Mouse (Mus musculus) lung, embryonic 14.5 days (tissue): ENCODE results near the gene Mnd1. TPM values are rescaled to one million over a fixed set of nuclear protein-coding genes. Genes with fewer than 3 reads are reported as not detected.

Experiments
- ATAC-seq: fragments of 200-750 bp; cut with Nextera tagmentation; 2 replicates; pipeline ENCODE4 v1.8.0; 2017; ENCODE audit warnings: mild to moderate bottlenecking, moderate TSS enrichment, moderate library complexity; ENCODE audit not compliant: insufficient read depth
- DNase-seq: peaks from one replicate; pipeline ENCODE4 v3.0.0-alpha.2; 2015
- H3K27ac ChIP-seq: fragments of 300-500 bp; sonication (generic); 2 replicates; pipeline ENCODE4 v1.5.1; 2014; ENCODE audit warnings: low read depth, mild to moderate bottlenecking, moderate library complexity
- H3K27me3 ChIP-seq: fragments of 300-500 bp; sonication (generic); 2 replicates; pipeline ENCODE4 v1.6.1; 2014; ENCODE audit warnings: low read length, control low read depth; ENCODE audit not compliant: insufficient read depth
- H3K36me3 ChIP-seq: fragments of 300-500 bp; sonication (generic); 2 replicates; pipeline ENCODE4 v1.6.1; 2014; ENCODE audit warnings: control low read depth; ENCODE audit not compliant: insufficient read depth
- H3K4me1 ChIP-seq: fragments of 300-500 bp; sonication (generic); 2 replicates; pipeline ENCODE4 v1.6.1; 2014; ENCODE audit warnings: antibody characterized with exemption, control low read depth; ENCODE audit not compliant: insufficient read depth
- H3K4me2 ChIP-seq: fragments of 300-500 bp; sonication (generic); 2 replicates; pipeline ENCODE4 v1.6.1; 2014; ENCODE audit warnings: mild to moderate bottlenecking
- H3K4me3 ChIP-seq: fragments of 300-500 bp; sonication (generic); 2 replicates; pipeline ENCODE4 v1.5.1; 2014; ENCODE audit warnings: low read depth, low read length
- H3K9ac ChIP-seq: fragments of 300-500 bp; sonication (generic); 2 replicates; pipeline ENCODE4 v1.6.1; 2014
- H3K9me3 ChIP-seq: fragments of 300-500 bp; sonication (generic); 2 replicates; pipeline ENCODE4 v1.6.1; 2016; ENCODE audit warnings: low read depth, low read length, control low read depth
- CTCF ChIP-seq: IDR thresholded peaks from 2 replicates; pipeline ENCODE4 v1.5.1; 2016; ENCODE audit warnings: antibody characterized with exemption, low read depth
- WGBS: fragments of 180-500 bp; shearing (Covaris S2); extraction: QIAGEN DNeasy Blood & Tissue Kit; methylation state at CpG from one replicate; pipeline ENCODE4 v1.1.7; 2014; 5-methylcytosine and 5-hydroxymethylcytosine counted together
- polyA plus RNA-seq: library from polyadenylated mRNA; unstranded; fragments of >200 nt; fragmentation: Nextera tagmentation; extraction: Ambion mirVana; gene quantifications from 2 replicates; pipeline ENCODE4 v1.2.1, GENCODE M21; 2014

Gene Mnd1
- polyA plus RNA-seq, 1 experiment from 2014 or later = 15.4 TPM

DNA sequence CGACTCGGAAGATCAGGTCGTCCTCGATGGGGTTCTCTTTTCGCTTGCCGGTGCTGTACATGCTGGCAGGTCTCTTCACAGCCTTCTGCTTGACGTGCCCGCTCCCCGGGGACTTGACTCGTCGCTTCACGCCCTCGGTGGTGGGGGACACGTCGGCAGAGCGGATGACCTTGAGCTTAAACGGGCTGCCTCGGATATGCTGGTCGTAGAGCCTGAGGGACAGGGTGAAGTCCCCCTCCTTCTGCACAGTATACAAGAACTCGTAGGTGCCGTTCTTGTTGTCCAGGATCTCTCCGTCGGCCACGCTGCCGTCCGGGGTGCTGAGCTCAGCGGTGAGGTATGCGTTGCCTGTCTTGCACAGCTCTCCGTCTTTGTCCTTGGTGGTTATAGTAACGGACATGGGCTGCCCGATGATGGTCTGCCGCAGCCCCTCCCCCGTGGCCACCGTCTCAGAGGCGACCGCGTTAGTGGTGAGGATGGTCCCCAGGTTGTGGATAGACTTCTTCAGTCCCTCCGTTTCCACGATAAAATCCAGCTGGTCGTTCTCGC lies 35.0 kb upstream of the Mnd1 start:
- DNase-seq (peak; percentile 53), ATAC-seq (peak; percentile 62)
- TF ChIP-seq CTCF = no peak
- Histone ChIP-seq H3K27ac (peak overlapping the region; percentile 92), H3K9me3 (no peaks in the 10 kb centered on the region), H3K9ac (peak overlapping the region; percentile 57), H3K4me3 (peak overlapping the region; percentile 44), H3K4me1 (no peaks in the 10 kb centered on the region), H3K27me3 (0 out of 2 replicates have a peak, but pooled peaks cover 7% of the 10 kb centered on the region), H3K36me3 (no peaks in the 10 kb centered on the region), H3K4me2 (peak overlapping the region; percentile 65)
- WGBS = 4% methylated on average over 41 of the region's 41 CpGs

- DNase-seq (peak; percentile 21), ATAC-seq (no peak)
- Histone ChIP-seq H3K36me3 (no peaks in the 10 kb centered on the region), H3K4me3 (peak overlapping the region; percentile 44), H3K4me2 (peak overlapping the region; percentile 65), H3K9me3 (no peaks in the 10 kb centered on the region), H3K4me1 (no peaks in the 10 kb centered on the region), H3K9ac (peak overlapping the region; percentile 57), H3K27ac (peak overlapping the region; percentile 92; the same call in 1 of the 2 replicates), H3K27me3 (0 out of 2 replicates have a peak, but pooled peaks cover 7% of the 10 kb centered on the region)
- 37% methylated on average over 10 of the region's 10 CpGs for WGBS
- TF ChIP-seq CTCF = no peak
Observed at GRCm38 (mm10) chr3:84189629-84190173, 34.1 kb upstream of the Mnd1 start.

DNA sequence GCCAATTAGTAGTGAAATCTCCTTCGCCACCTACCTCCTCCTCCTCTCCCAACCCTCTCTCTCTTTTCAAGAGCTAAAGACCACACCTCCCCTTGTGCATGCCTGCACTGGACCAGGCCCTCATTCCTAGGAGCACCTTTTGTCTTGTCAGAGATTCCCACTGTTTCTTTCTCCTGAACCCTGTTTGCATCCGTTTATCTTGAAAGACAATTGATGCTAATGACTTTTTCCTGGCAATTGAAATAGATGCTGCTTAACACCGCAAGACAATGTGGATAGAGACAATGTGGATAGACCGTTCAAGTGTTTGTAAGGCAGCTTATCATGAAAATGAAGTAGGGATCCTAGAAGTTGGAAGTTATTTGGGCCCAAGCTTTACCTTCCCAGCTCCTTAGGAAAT lies 26.1 kb upstream of the Mnd1 start:
- Histone ChIP-seq H3K27ac (no peak overlapping the region), H3K36me3 (no peaks in the 10 kb centered on the region), H3K9me3 (no peaks in the 10 kb centered on the region), H3K27me3 (no peaks in the 10 kb centered on the region), H3K4me3 (no peak overlapping the region), H3K4me2 (no peak overlapping the region), H3K9ac (no peak overlapping the region), H3K4me1 (no peaks in the 10 kb centered on the region)
- no peak for ATAC-seq
- WGBS = 56% methylated on average over 4 of the region's 4 CpGs
- no peak for DNase-seq
- TF ChIP-seq CTCF = no peak

DNA sequence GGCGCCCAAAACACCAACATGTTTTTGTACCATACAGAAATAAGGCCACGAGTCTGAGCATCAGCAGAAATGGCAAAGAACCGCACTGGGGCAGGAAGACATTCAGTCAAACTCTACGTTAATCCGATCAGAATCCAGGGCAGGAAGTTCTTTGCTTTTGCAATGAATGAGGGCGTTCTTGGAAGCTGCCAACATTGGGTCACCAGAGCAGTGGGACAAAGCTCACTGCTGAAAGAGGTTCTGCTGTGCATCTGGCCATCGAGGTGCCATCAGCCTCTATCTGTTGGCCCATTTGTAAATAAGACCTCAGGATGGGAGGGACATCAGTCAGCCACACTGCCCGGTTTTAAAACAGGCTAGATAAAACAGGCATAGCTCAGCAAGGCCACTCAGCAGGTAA lies 25.5 kb upstream of the Mnd1 start:
- H3K4me3 ChIP-seq = no peak overlapping the region
- ATAC-seq (no peak), DNase-seq (no peak)
- no peak overlapping the region for H3K27ac ChIP-seq
- WGBS = 46% methylated on average over 8 of the region's 8 CpGs
- TF ChIP-seq CTCF = no peak
- H3K4me1 ChIP-seq = no peaks in the 10 kb centered on the region
- no peak overlapping the region for H3K9ac ChIP-seq
- no peak overlapping the region for H3K4me2 ChIP-seq
- H3K9me3 ChIP-seq = no peaks in the 10 kb centered on the region
- H3K27me3 ChIP-seq = no peaks in the 10 kb centered on the region
- no peaks in the 10 kb centered on the region for H3K36me3 ChIP-seq

DNA sequence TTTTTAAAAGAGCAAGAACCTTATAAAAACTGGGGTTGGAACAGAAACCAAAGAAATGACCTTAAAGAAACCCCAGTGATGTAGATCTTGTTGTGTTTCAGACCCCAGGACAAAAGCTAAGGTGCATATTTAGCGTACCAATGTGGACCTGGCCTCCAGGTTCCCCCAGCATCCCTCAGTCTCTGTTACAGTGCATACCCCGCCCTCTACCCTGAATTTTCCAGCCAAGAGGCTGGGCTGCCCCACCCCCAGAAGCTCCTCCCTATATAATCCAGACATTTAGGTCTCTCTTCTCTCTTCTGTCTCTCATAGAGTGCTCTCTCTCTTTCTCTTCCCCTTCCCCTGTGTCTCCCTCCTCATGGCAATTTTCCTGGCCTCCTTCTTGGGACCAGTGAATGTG lies 24.7 kb upstream of the Mnd1 start:
- 73% methylated on average over 2 of the region's 2 CpGs for WGBS

GRCm38 (mm10) chr3:84177834-84178233 lies 22.2 kb upstream of the Mnd1 start:
- Histone ChIP-seq H3K4me1 (no peaks in the 10 kb centered on the region), H3K4me2 (no peak overlapping the region), H3K27me3 (no peaks in the 10 kb centered on the region), H3K9ac (no peak overlapping the region), H3K27ac (no peak overlapping the region), H3K4me3 (no peak overlapping the region), H3K9me3 (no peaks in the 10 kb centered on the region), H3K36me3 (no peaks in the 10 kb centered on the region)
- no peak for DNase-seq
- WGBS = 54% methylated on average over 2 of the region's 2 CpGs
- no peak for ATAC-seq
- TF ChIP-seq CTCF = no peak

More for the DNA sequence above, 24.7 kb upstream of the Mnd1 start:
- Histone ChIP-seq H3K9ac (no peak overlapping the region), H3K9me3 (no peaks in the 10 kb centered on the region), H3K4me1 (no peaks in the 10 kb centered on the region), H3K27me3 (no peaks in the 10 kb centered on the region), H3K4me3 (no peak overlapping the region), H3K4me2 (no peak overlapping the region), H3K36me3 (no peaks in the 10 kb centered on the region), H3K27ac (no peak overlapping the region)
- no peak for TF ChIP-seq CTCF
- no peak for ATAC-seq
- no peak for DNase-seq

- TF ChIP-seq CTCF = peak; percentile 92
- 55% methylated on average over 7 of the region's 7 CpGs for WGBS
Observed at GRCm38 (mm10) chr3:84175337-84176315, 20.0 kb upstream of the Mnd1 start.

More at GRCm38 (mm10) chr3:84175337-84176315, 20.0 kb upstream of the Mnd1 start:
- no peak overlapping the region for H3K4me2 ChIP-seq
- no peaks in the 10 kb centered on the region for H3K9me3 ChIP-seq
- ATAC-seq (peak; percentile 75; the same call in 1 of the 2 replicates), DNase-seq (peak; percentile 92)
- H3K27ac ChIP-seq = no peak overlapping the region
- H3K27me3 ChIP-seq = no peaks in the 10 kb centered on the region
- 0 out of 2 replicates have a peak, but pooled peaks cover 3% of the 10 kb centered on the region for H3K36me3 ChIP-seq
- no peak overlapping the region for H3K4me3 ChIP-seq
- no peak overlapping the region for H3K9ac ChIP-seq
- H3K4me1 ChIP-seq = no peaks in the 10 kb centered on the region
